8 mouse cellular contexts compared by ENCODE assay signal in the genomic region with DNA sequence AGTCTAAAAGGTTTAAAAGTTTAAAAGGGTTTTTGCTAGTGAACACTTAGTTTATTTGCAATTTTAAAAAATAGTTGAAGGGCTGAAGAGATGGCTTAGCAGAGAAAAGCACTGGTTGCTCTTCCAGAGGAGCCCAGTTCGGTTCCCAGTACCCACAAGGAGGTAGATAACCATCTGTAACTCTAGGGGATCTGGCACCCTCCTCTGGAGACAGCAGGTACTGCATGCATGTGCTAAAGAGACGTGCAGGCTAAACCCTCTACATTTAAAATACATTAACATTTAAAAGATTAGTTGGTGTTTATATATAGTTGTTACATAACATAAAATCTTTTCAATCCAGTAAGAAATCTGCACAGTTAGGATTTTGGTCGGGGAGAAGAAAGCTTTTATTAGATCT. TPM values are rescaled to one million over a fixed set of nuclear protein-coding genes. Genes with fewer than 3 reads are reported as not detected.
A peak's percentile ranks its signal among the peaks of the same experiment; 100 is the strongest.
DNase-seq lines count a peak whose midpoint lies in the region.

No protein-coding gene starts in this region.

- DNase-seq in adrenal gland, adult 18-20 months (ENCODE audit: low spot score in 2 of 2), result peak; percentile 23 to 31
- no peak for DNase-seq in adrenal gland, adult 8-10 months
- DNase-seq in retina, embryonic 14.5 days (ENCODE audit: low spot score), result peak; percentile 14
- no peak for DNase-seq in retina, postnatal 1 day
- peak; percentile 28 to 81 for DNase-seq in kidney, postnatal 36 days
- DNase-seq in thymus, postnatal 0 days (ENCODE audit: low spot score), result peak; percentile 9
- DNase-seq in urinary bladder, postnatal 36 days (ENCODE audit: low spot score in 2 of 2), result no peak
- DNase-seq in urinary bladder, postnatal 25 days (ENCODE audit: low spot score), result no peak

RNA-seq across cellular contexts. Expression of gene Blzf1, which starts 34.9 kb away (rescaled TPM):
- 10 to 100 TPM; 23.1 to 26.9 TPM for total RNA-seq in adrenal gland, adult 18-20 months (2021)
- 10 to 100 TPM; 23.2 to 27.1 (median 24.6) TPM for total RNA-seq in adrenal gland, adult 8-10 months (2022)
- 23.6 and 24.0 TPM in 2 replicates for polyA plus RNA-seq in thymus, postnatal 0 days (2015; fragmentation: Nextera tagmentation; extraction: Ambion mirVana)

RNA-seq across cellular contexts. Expression of gene Nme7, which starts 38.2 kb away (rescaled TPM):
- total RNA-seq in adrenal gland, adult 18-20 months (2021), result 10 to 100 TPM; 11.4 to 11.9 TPM
- total RNA-seq in adrenal gland, adult 8-10 months (2022), result 10 to 100 TPM; 25.7 to 27.3 (median 26.2) TPM
- 27.3 and 30.3 TPM in 2 replicates for polyA plus RNA-seq in thymus, postnatal 0 days (2015; fragmentation: Nextera tagmentation; extraction: Ambion mirVana)

Comparison
In these comparisons a context has a peak if more than half of its experiments do, and no peak if none do; other contexts are left out.
1. DNase-seq: peak in adrenal gland, adult 18-20 months (2 of 2), retina, embryonic 14.5 days (single experiment), kidney, postnatal 36 days (2 of 2) and thymus, postnatal 0 days (single experiment); none in adrenal gland, adult 8-10 months (single experiment), retina, postnatal 1 day (single experiment), urinary bladder, postnatal 36 days (0 of 2) and urinary bladder, postnatal 25 days (single experiment).